Mouse (Mus musculus) urinary bladder, postnatal 25 days (tissue): ENCODE data around the gene Rpl13.
"Not testable (repeated sequence)": the region's sequence is repeated elsewhere in the genome, so short reads cannot be mapped to it uniquely, and the experiment has no call there.

Experiments
- DNase-seq: peaks from one replicate; pipeline ENCODE4 v3.0.0; 2022; ENCODE audit warnings: low spot score

Rpl13 gene

DNA sequence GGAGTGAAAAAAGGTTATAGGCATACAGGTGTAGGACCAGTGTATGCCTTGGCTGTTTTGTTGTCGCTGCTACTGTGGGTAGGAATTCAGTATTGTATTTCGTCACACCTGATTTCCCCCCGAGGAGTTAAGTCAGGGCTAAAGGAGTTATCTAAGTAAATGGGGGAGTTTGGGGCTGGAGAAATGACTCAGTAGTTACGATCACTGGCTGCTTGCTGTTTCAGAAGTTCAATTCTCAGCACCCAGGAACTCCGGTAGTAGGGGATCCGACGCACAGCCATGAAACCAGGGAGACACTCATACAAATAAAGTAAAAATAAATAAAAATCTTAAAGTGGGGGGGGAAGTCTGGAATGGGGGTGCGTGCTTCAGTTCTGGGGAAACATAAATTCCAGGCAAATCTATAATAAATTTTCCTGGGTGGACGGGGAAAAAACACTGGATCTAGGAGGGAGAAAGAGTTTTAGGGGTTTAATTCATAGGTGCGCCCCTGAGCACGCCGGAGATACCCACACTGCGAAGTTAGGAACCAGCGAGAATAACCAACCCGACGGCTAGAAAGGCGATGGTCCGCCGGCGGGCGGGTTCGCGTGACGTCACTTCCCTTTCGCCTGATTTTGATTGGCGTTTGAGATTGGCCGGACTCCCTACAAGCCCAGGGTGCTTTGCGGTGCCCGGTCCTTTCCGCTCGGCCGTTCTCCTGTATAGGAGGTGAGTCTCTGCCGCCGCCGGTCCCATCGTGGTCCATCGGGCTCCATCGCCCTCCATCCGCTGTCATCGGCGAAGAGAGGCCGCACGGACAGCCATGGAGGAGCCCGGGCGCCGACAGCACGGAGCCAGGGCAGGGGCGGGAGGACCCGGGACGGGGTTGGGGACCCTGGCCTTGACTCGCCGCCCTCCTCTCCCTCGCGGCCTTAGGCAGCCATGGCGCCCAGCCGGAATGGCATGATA lies at the start of gene Rpl13:
TSS of gene Rpl13 (plus strand) at position 616 of the 951 bp plus-strand sequence.
- DNase-seq, result peak; percentile 94

DNA sequence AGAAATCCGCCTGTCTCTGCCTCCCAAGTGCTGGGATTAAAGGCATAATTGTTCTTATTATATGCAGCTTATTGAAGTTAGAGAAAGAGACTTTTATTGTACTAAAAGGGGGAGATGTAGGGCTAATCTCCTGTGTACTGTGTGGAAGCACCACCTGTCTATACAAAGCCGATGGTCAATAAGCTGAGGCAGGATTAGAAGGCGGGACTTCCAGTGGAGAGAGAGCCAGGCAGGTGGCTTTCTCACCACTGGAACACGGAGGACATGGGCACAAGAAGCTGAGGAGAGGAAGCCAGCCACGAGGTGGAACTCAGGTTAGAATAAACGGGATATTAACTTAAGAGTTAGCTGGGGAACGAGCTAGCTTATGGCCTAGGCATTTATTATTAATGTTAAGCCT lies 39.4 kb upstream of the Rpl13 start, which contains the start of gene Spg7:
TSS of gene Spg7 (plus strand) at position 222 of the 400 bp plus-strand sequence.
- DNase-seq, result no peak

DNA sequence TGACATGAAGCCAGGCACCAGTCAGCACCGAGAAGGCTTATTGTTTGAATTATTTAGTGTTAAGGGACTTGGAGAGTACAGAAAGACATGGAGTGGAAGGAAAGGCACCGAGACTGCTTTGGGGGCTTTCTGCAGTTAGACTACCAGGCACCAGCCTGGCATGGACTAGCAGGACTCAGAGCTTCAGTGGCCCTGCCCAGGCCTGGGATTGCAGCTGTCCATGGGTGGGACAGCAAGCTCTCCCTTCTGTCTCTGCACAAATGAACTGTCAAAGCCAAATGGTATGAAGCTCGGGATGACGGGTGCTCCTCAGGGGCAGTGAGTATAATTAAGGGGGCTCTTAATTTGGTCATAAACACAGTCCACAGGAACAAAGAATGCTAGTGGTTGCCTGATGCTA lies 38.1 kb upstream of the Rpl13 start:
- DNase-seq, result no peak

DNA sequence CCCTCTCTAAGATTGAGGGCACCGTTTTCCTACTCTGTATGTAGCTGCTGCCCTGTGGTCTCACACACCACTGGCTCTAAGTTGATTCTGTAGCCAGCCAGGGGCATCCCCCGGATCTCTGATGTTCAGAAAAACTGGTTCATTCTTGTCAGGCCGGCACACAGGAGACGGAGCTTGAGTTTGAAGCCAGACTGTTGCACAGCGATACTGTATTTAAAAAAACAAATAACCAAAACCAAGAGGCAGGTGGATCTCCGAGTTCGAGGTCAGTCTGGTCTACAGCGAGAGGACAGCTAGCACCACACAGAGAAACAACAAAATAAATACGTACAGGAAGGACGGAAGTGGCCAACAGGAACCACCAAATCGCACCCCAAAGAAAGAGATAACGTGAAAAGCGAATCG lies 37.3 kb upstream of the Rpl13 start:
- DNase-seq, result no peak

DNA sequence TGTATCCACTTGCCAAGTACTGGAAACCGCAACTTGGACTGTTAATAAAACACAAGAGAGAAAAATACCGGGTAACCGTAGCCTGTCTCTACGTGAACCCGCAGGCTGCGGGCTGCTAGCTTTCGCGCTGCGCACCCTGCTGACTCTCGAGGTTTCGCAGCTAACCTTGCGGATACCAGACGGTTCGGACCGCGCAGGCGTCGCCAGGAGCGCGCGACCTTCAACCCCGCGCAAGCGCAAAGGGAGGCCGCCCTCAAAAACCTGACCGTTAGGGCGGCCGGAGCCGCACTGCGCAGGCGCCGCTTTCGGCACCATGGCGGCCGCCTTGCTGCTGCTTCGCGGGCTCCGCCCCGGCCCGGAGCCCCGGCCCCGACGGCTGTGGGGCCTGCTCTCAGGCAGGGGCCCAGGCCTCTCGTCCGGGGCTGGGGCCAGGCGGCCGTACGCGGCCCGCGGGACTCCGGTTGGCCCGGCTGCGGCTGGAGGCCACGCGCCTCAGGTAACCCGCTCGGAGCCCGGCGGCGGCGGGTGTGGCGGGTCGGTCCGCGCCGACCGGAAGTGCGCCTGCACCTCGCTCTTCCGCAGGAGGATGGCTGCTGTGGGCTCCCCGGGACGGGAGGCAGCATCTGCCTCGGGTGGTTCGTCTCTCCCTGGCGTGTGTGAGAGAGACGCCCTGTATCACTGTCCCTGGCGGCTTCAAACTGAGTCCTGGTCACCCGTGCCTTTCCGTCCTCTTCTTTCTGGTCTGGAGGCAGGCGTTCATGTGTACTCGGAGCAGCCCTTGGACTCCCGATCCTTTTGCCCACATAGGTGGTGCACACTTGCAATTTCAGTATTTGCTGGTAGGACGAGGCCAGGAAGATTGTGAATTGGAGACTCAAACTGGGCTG lies 36.7 kb upstream of the Rpl13 start:
- DNase-seq, result peak; percentile 94

DNA sequence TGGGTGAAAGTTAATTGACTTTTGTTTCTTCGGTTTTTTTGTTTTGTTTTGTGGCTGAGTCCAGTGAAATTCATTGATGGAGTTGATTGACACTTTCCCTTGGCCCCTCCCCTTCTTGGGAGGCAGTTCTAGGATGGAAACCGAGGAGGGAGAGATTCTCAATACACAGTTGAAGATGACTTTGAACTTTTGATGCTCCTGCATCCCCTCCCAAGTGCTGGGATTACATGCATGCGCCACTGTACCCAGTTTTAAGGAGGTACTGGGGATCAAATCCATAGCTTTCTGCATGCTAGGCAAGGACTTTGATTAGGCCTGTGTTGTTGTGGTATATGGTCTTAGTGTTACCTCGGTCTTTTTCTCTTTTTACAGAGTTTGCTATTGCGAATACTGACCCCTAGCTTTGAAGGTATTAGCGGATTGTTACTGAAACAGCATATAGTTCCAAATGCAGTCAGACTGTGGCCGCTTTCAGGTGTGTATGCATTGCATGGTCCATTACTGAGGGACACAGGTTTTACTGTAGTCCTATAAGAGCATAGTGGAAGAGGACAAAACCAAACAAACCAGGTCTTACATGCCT lies 36.0 kb upstream of the Rpl13 start:
- no peak for DNase-seq

DNA sequence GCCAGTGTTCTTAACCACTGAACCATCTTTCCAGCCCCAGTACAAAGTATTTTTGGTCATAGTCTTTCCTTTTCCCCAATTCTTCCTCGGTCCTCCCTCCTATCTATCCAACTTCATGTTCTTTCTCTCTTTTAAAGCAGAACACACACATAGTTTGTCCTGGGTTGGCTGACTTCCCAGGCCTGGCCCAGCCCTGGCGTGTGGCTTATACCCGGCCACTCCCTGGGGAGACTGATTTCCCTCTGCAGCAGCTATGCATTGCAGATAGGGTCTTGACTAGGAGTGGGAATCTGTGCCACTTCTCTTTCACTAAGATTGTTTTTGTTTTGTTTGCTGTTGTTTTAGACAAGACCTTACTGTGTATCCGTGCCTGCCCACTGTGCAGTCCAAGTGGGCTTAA lies 31.0 kb upstream of the Rpl13 start:
- DNase-seq, result no peak

DNA sequence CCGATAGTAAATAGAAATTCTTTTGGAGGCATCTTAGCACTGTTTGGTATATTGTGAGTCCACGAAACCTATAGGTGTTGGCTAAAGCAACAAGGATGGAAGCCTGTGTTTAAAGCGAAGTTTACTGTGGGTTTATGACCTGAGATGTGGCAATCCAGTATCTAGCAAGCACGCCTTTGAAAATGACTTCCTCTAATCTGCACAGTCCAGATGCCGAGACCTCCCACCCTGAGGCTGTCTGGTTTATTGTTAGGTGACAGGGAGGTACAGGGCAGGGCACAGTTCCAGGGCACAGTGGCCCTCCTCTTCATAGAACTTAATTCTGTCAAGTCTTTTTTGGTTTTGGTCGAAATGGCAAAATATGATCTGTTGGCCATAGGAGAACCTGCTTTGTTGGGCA lies 24.9 kb upstream of the Rpl13 start:
- no peak for DNase-seq

DNA sequence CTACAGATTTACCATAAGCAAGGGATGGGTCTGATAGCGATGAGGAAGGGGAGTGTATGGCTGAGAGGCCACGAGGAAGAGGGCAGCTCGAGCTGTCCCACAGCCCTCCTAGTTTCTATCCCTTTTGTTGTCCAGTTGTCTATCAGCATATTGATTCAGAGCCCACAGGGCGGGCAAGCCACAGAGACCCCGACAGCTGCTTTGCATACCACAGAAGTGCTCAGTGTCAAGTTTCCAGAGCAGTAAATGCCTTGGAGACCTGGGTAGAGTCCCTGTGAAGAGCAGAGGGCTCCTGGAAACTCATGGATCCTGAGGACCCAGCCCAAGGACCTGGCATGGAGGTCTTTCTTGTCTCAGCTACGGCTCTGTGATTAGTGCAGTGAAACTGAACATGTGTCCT lies 19.2 kb upstream of the Rpl13 start:
- DNase-seq, result no peak

DNA sequence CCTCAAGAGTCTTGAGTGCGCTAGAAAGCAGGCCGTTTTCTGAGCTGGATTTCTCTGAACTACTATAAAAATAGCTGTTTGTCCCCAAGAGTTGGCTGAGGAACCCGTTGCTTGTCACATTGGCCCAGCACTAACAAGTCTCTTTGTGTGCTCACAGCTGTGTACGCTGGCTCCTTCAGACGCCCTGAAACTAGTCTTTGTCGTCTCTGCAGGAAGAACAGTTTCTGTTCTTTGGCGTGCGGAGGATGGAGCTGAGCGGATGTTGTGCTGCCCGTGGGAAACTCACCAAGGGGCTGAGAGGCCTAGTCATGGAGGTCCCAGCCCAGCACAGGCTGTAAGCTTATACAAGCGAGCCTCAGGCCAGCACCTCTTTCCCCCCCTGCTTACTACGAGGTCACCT lies 18.5 kb upstream of the Rpl13 start:
- no peak for DNase-seq

DNA sequence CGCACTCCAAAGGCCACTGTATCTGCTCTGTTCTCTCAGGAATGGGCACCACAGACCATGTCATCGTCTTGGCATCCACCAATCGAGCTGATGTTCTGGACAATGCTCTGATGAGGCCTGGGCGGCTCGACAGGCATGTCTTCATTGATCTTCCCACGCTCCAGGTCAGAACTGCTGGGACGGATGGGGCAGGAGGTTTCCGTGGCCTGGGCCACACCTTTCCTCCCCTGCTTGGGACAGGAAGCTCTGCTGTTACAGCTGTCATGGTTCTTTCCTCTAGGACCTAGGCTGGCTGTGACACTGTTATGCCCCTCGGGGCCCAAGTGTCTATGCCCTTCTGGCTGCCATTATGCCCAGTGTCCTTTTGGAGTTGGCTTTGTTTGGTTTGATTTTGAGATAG lies 14.9 kb upstream of the Rpl13 start:
- DNase-seq, result no peak

DNA sequence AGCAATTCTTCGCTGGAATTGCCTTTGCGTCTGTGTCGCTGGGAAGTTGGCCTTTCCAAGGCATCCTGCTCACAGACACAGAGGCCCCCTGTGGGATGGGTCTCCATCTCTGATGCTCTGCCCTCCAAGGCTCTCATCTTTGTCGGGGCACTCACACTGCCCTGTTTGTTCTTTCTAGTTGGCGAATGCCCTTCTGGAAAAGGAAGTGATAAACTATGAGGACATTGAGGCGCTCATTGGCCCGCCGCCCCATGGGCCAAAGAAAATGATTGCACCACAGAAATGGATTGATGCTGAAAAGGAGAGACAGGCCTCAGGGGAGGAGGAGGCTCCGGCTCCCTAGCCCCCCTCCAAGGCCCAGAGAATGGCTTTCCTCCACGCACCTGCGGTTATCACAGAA lies 4.9 kb upstream of the Rpl13 start:
- no peak for DNase-seq

DNA sequence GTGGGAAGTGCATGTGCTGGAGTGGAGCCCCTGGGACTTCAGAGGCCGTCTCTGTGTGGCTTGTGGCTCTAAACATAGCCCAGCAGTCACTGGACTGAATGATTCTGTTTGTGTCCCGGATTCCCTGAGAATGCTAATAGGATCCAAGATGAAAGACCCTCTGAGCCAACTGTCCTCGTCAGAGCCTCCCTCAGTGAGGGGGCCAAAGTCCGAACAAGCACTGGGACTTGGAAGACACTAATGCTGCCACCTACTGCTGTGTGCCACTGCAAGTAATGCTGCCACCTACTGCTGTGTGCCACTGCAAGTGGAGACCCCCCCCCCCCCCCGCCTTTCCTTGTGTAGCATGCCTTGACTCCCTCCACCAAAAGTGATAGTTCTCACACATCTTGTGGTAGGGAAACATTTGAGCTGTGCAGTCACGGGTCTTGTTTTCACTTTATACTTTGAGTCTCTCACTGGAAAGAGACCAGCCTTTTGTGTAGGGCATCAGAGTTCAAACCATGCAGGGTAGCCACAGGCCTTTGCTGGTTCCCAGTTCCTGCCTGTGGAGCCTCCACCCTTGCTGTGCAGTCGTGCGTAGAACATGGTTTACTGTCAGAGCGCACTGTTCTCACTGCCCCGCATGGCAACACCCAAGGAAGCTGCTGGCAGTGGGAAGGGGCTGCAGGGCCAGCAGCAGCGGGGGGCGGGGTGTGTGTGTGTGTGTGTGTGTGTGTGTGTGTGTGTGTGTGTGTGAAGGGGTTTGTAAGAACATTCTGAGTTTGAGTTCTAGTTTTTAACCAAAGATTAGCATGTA lies 4.2 kb upstream of the Rpl13 start:
- DNase-seq, result no peak

DNA sequence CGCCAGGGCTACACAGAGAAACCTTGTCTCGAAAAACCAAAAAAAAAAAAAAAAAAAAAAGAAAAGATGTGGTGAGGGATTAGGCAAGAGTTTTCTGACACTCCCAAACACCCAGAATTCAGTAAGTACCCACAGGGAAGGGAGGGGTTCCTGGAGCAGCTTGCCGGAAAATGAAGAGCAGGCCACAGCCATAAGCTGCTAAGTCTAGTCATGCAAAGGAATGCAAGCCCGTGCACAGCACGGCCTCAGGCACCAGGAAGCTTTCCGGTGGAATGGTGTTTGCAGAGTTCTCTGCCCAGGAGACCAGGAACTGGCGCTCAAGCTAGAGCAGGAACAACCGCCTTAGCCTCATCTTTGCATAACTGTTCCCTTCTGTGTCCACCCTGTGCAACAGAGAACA lies 1.9 kb upstream of the Rpl13 start:
- DNase-seq, result no peak

DNA sequence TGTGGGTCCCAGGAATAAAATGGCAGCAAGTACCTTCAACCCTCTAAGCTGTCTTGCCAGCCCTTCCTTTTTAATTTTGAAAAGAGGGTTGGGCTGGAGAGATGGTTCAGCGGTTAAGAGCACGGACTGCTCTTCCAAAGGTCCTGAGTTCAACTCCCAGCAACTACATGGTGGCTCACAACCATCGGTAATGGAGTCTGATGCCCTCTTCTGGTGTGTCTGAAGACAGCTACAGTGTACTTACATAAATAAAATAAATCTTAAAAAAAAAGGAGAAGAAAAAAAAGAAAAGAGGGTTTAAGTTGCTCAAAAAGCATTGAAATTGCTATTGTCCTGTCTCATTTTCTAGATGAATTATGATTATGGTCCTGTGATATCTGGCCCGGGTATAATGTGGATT lies 906 bp upstream of the Rpl13 start:
- no peak for DNase-seq

DNA sequence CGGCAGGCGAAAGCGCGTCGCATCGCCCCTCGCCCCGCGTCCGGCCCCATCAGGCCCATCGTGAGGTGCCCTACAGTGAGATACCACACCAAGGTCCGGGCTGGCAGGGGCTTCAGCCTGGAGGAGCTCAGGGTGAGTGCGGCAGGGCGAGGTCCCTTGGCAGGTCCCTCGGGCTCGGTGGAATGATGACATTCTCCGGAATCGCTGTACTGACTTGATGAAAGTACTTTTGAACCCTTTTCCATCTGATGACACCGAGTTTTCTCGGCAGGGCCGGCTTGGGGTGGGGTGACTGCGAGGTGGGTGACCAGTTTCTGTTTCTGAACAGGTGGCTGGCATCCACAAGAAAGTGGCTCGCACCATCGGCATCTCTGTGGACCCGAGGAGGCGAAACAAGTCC lies 705 bp downstream of the Rpl13 start:
- not testable (repeated sequence) for DNase-seq

DNA sequence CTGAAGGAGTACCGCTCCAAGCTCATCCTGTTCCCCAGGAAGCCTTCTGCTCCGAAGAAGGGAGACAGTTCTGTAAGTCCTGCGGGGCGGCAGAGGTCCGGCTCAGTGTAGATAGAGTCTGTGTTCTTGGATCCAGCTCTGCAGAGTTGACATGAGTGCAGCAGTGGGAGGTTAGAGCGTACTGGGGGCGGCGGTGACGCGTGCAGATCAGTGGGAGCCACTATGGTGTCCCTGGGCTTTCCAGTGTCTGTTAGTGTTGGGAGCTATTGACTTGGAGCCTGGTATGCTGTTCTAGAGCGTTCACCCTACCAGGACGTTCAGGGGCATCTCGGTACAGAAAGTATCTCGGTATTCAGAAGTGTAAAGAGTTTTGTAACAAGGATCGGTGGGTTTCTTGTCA lies 1.1 kb downstream of the Rpl13 start:
- DNase-seq, result no peak

DNA sequence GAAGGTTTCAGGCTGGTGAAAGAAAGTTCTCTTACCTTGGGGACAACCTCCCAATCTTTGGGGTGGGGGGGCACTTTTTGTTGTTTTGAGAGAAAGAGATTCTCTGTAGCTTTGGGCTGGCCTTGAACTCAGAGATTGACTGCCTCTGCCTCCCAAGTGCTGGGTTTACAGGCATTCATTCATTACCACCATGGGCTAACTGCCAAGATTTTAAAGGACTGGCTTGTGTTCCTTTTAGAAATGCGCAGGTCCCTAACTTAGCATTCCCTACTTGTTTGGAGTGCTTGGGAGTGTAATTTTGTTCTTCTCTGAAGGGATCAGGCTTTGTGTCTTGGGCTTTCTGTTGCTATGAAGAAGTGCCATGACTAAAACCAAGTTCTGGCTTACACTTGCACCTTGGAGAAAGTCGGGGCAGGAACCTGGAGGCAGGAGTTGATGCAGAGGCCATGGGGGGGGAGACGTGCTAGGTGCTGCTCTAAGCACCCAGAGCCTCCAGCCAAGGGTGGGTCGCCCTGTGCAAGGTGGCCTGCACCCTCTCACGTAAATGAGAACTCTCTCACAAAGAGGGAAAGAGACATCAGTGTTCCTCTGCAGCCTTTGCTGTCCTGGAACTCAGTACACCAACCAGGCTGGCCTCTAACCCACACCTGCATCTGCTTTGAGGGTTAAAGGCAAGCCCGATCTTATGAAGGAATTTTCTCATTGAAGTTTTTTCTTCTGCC lies 2.1 kb downstream of the Rpl13 start:
- DNase-seq, result no peak

DNA sequence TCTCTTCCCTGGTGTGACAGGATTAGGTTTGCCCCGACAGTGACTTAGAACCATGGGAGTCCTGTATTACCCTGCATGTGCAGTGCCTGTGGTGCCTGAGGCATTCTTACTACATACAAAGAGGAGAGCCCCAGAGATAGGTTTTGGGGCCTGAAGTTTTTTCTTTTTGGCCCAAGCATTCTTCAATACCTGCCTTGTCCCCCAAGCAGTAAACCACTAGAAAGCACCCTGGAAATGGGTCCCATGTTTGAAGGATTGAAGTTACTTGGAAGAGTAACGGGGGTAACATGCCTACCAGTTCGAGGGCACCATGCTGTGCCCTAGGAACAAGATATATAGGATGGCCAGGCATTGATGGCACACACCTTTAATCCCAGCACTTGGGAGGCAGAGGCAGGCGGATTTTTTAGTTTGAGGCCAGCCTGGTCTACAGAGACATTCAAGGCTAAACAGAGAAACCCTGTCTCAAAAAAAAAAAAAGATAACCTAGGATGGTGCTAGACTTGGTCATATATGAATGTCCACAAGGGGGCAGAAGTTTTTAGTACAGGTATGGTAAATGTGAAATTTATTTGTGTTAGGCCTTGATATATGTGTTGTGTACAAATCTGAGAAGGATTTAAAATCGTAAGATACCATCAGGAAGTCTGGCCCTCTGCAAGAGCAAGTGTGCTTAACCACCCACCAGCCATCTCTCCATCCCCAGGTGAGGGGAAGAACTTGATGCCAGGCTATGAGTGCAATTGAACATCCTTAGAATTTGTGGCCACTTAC lies 3.6 kb downstream of the Rpl13 start:
- no peak for DNase-seq

DNA sequence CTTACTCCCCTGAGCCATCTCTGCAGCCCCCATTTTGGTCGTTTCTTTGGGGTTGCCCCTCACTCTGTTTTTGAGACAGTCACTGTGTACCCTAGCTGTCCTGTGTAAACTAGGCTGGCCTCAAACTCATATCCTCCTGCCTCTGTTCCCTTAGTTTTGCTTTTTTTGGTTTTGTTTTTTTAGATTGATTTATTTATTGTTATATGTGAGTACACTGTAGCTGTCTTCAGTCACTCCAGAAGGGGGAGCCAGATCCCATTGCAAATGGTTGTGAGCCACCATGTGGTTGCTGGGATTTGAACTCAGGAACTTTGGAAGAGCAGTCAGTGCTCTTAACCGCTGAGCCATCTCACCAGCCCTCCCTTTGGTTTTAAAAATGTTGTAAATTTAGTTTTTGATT lies 4.4 kb downstream of the Rpl13 start:
- no peak for DNase-seq
